Mouse (Mus musculus): ENCODE data around the gene Parvb.

The Parvb gene

GRCm38 (mm10) chr15:84291097-84291496 is 59.3 kb downstream of the Parvb start:
- DNase-seq (ENCODE audit: low spot score in 2 of 2) = no peak

GRCm38 (mm10) chr15:84293590-84293989 is 61.7 kb downstream of the Parvb start:
- DNase-seq (ENCODE audit: low spot score in 2 of 2) = no peak

- no peak for DNase-seq (ENCODE audit: low spot score in 2 of 2)
Observed at GRCm38 (mm10) chr15:84294391-84294790, 62.5 kb downstream of the Parvb start.

GRCm38 (mm10) chr15:84295225-84295624 is 63.4 kb downstream of the Parvb start:
- DNase-seq (ENCODE audit: low spot score in 2 of 2) = no peak

GRCm38 (mm10) chr15:84297454-84297853 is 65.6 kb downstream of the Parvb start:
- DNase-seq (ENCODE audit: low spot score in 2 of 2) = no peak

GRCm38 (mm10) chr15:84298804-84299370 is 67.0 kb downstream of the Parvb start:
- peak in 1 of 2 experiments; percentile 22 for DNase-seq (ENCODE audit: low spot score in 2 of 2)

GRCm38 (mm10) chr15:84299662-84300333 is 68.0 kb downstream of the Parvb start:
- no peak for DNase-seq (ENCODE audit: low spot score in 2 of 2)

GRCm38 (mm10) chr15:84300591-84300990 is 68.7 kb downstream of the Parvb start:
- no peak for DNase-seq (ENCODE audit: low spot score in 2 of 2)

GRCm38 (mm10) chr15:84301026-84301425 is 69.2 kb downstream of the Parvb start:
- no peak for DNase-seq (ENCODE audit: low spot score in 2 of 2)

GRCm38 (mm10) chr15:84301641-84302420 is 70.0 kb downstream of the Parvb start:
- no peak for DNase-seq (ENCODE audit: low spot score in 2 of 2)

GRCm38 (mm10) chr15:84303264-84303663 is 71.4 kb downstream of the Parvb start:
- DNase-seq (ENCODE audit: low spot score in 2 of 2) = no peak

- DNase-seq (ENCODE audit: low spot score in 2 of 2) = no peak
Observed at GRCm38 (mm10) chr15:84305333-84305732, 73.5 kb downstream of the Parvb start.

GRCm38 (mm10) chr15:84310271-84310670 is 78.4 kb downstream of the Parvb start:
- DNase-seq (ENCODE audit: low spot score in 2 of 2) = no peak

- no peak for DNase-seq (ENCODE audit: low spot score in 2 of 2)
Observed at GRCm38 (mm10) chr15:84311295-84312085, 79.6 kb downstream of the Parvb start.

GRCm38 (mm10) chr15:84312878-84313565 is 81.2 kb downstream of the Parvb start:
- DNase-seq (ENCODE audit: low spot score in 2 of 2) = no peak

- peak; percentile 46 to 61 for DNase-seq (ENCODE audit: low spot score in 2 of 2)
Observed at GRCm38 (mm10) chr15:84313566-84313878, 81.7 kb downstream of the Parvb start.

- DNase-seq (ENCODE audit: low spot score in 2 of 2) = no peak
Observed at GRCm38 (mm10) chr15:84314420-84315080, 82.7 kb downstream of the Parvb start.

- DNase-seq (ENCODE audit: low spot score in 2 of 2) = peak; percentile 55 to 66
Observed at GRCm38 (mm10) chr15:84315276-84316046, 83.6 kb downstream of the Parvb start.

GRCm38 (mm10) chr15:84319393-84319792 is 87.5 kb downstream of the Parvb start:
- DNase-seq (ENCODE audit: low spot score in 2 of 2) = no peak

GRCm38 (mm10) chr15:84321544-84322174 is 89.8 kb downstream of the Parvb start:
- DNase-seq (ENCODE audit: low spot score in 2 of 2) = no peak
